Mouse (Mus musculus): ENCODE measurements around the gene Ttc19. TPM values are rescaled to one million over a fixed set of nuclear protein-coding genes. Genes with fewer than 3 reads are reported as not detected.

The Ttc19 gene
- polyA plus RNA-seq, 1 experiment from 2014 or later: 17.0 TPM

- no peak overlapping the region for H3K9ac ChIP-seq
- H3K27me3 ChIP-seq (ENCODE audit: insufficient read depth, low read length): no peaks in the 10 kb centered on the region
- peaks cover 88% of the 10 kb centered on the region for H3K36me3 ChIP-seq (ENCODE audit: insufficient read depth)
- TF ChIP-seq CTCF (IDR thresholded peaks at IDR 0.05; ENCODE audit: low read depth): no peak
- no peak overlapping the region for H3K4me2 ChIP-seq
- WGBS: 57% methylated on average over 3 of the region's 3 CpGs
- ATAC-seq (ENCODE audit: insufficient read depth) (no peak), DNase-seq (peak; percentile 21)
- H3K4me3 ChIP-seq (ENCODE audit: low read depth, low read length): no peak overlapping the region
- H3K4me1 ChIP-seq (ENCODE audit: insufficient read depth): no peaks in the 10 kb centered on the region
- no peak overlapping the region for H3K27ac ChIP-seq (ENCODE audit: low read depth)
- H3K9me3 ChIP-seq (ENCODE audit: low read depth, low read length): no peaks in the 10 kb centered on the region
Observed at GRCm38 (mm10) chr11:62320097-62320496, 38.8 kb downstream of the Ttc19 start.

GRCm38 (mm10) chr11:62323659-62324058 is 42.4 kb downstream of the Ttc19 start:
- H3K9ac ChIP-seq: no peak overlapping the region
- peaks cover 87% of the 10 kb centered on the region for H3K36me3 ChIP-seq (ENCODE audit: insufficient read depth)
- no peak overlapping the region for H3K27ac ChIP-seq (ENCODE audit: low read depth)
- H3K9me3 ChIP-seq (ENCODE audit: low read depth, low read length): no peaks in the 10 kb centered on the region
- DNase-seq: no peak
- 51% methylated on average over 3 of the region's 3 CpGs for WGBS
- H3K27me3 ChIP-seq (ENCODE audit: insufficient read depth, low read length): no peaks in the 10 kb centered on the region
- H3K4me3 ChIP-seq (ENCODE audit: low read depth, low read length): no peak overlapping the region
- no peaks in the 10 kb centered on the region for H3K4me1 ChIP-seq (ENCODE audit: insufficient read depth)
- ATAC-seq (ENCODE audit: insufficient read depth): no peak
- no peak overlapping the region for H3K4me2 ChIP-seq
- no peak for TF ChIP-seq CTCF (IDR thresholded peaks at IDR 0.05; ENCODE audit: low read depth)

GRCm38 (mm10) chr11:62331141-62331540 is 49.9 kb downstream of the Ttc19 start:
- no peaks in the 10 kb centered on the region for H3K4me1 ChIP-seq (ENCODE audit: insufficient read depth)
- H3K9me3 ChIP-seq (ENCODE audit: low read depth, low read length): no peaks in the 10 kb centered on the region
- 88% methylated on average over 5 of the region's 5 CpGs for WGBS
- H3K27me3 ChIP-seq (ENCODE audit: insufficient read depth, low read length): no peaks in the 10 kb centered on the region
- peaks cover 91% of the 10 kb centered on the region for H3K36me3 ChIP-seq (ENCODE audit: insufficient read depth)
- H3K9ac ChIP-seq: no peak overlapping the region
- TF ChIP-seq CTCF (IDR thresholded peaks at IDR 0.05; ENCODE audit: low read depth): no peak
- no peak for DNase-seq
- ATAC-seq (ENCODE audit: insufficient read depth): no peak
- H3K27ac ChIP-seq (ENCODE audit: low read depth): no peak overlapping the region
- no peak overlapping the region for H3K4me2 ChIP-seq
- H3K4me3 ChIP-seq (ENCODE audit: low read depth, low read length): no peak overlapping the region

GRCm38 (mm10) chr11:62332228-62332627 is 51.0 kb downstream of the Ttc19 start:
- H3K4me3 ChIP-seq (ENCODE audit: low read depth, low read length): no peak overlapping the region
- 93% methylated on average over 4 of the region's 4 CpGs for WGBS
- H3K9me3 ChIP-seq (ENCODE audit: low read depth, low read length): no peaks in the 10 kb centered on the region
- no peaks in the 10 kb centered on the region for H3K4me1 ChIP-seq (ENCODE audit: insufficient read depth)
- no peaks in the 10 kb centered on the region for H3K27me3 ChIP-seq (ENCODE audit: insufficient read depth, low read length)
- no peak overlapping the region for H3K27ac ChIP-seq (ENCODE audit: low read depth)
- H3K9ac ChIP-seq: no peak overlapping the region
- DNase-seq (no peak), ATAC-seq (ENCODE audit: insufficient read depth) (no peak)
- H3K4me2 ChIP-seq: no peak overlapping the region
- no peak for TF ChIP-seq CTCF (IDR thresholded peaks at IDR 0.05; ENCODE audit: low read depth)
- H3K36me3 ChIP-seq (ENCODE audit: insufficient read depth): peaks cover 91% of the 10 kb centered on the region

DNA sequence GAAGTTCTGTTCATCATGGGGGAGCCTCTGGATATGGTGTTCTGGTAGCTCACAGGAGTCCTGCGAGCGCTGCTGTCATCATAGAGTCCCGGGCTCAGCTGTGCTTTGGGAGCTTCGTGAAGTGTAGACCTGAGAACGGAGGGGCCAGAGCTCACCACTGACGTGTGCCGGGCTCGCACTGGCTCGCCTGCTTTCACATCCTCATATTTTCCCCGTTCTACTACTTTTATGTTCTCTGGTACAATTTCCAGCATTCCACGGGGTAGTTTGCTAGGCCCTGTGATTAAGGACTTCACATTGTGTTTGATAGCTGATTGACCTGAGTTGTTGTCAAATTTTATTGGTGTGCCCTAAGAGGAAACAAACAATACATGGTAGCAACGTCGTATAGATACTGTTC is 61.7 kb downstream of the Ttc19 start:
- Histone ChIP-seq H3K4me3 (ENCODE audit: low read depth, low read length) (no peak overlapping the region), H3K4me2 (no peak overlapping the region), H3K27ac (ENCODE audit: low read depth) (no peak overlapping the region), H3K9ac (no peak overlapping the region), H3K36me3 (ENCODE audit: insufficient read depth) (peaks cover 66% of the 10 kb centered on the region), H3K4me1 (ENCODE audit: insufficient read depth) (no peaks in the 10 kb centered on the region), H3K27me3 (ENCODE audit: insufficient read depth, low read length) (no peaks in the 10 kb centered on the region), H3K9me3 (ENCODE audit: low read depth, low read length) (no peaks in the 10 kb centered on the region)
- ATAC-seq (ENCODE audit: insufficient read depth) (no peak), DNase-seq (no peak)
- WGBS: 90% methylated on average over 13 of the region's 13 CpGs
- TF ChIP-seq CTCF (IDR thresholded peaks at IDR 0.05; ENCODE audit: low read depth): no peak

DNA sequence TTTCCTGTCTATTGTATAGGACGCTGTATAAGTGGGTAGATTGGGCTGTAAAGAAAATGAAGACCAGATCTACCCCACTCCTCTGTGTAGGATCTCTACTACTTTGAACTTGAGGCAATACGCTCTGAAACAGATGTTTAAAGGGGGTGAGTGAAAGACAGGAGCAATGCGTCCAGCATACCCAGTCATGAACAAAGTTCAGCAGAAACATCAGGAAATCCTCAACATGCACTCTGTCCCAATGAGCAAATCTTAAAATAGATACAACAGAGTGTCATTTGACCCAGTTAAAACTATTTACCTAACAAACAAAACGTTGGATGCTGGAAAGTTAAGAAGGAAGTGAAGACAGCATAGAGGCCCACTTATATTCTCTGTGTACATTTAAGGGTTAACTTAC is 70.7 kb downstream of the Ttc19 start:
- DNase-seq: no peak
- Histone ChIP-seq H3K4me1 (ENCODE audit: insufficient read depth) (no peaks in the 10 kb centered on the region), H3K27me3 (ENCODE audit: insufficient read depth, low read length) (no peaks in the 10 kb centered on the region), H3K36me3 (ENCODE audit: insufficient read depth) (peaks cover 83% of the 10 kb centered on the region), H3K9ac (no peak overlapping the region), H3K4me2 (no peak overlapping the region), H3K4me3 (ENCODE audit: low read depth, low read length) (no peak overlapping the region), H3K27ac (ENCODE audit: low read depth) (no peak overlapping the region), H3K9me3 (ENCODE audit: low read depth, low read length) (no peaks in the 10 kb centered on the region)
- WGBS: 72% methylated on average over 4 of the region's 4 CpGs
- ATAC-seq (ENCODE audit: insufficient read depth): no peak
- TF ChIP-seq CTCF (IDR thresholded peaks at IDR 0.05; ENCODE audit: low read depth): no peak

GRCm38 (mm10) chr11:62355216-62355615 is 73.9 kb downstream of the Ttc19 start:
- no peak overlapping the region for H3K4me2 ChIP-seq
- H3K4me3 ChIP-seq (ENCODE audit: low read depth, low read length): no peak overlapping the region
- H3K27me3 ChIP-seq (ENCODE audit: insufficient read depth, low read length): no peaks in the 10 kb centered on the region
- WGBS: 96% methylated on average over 2 of the region's 2 CpGs
- TF ChIP-seq CTCF (IDR thresholded peaks at IDR 0.05; ENCODE audit: low read depth): no peak
- H3K9me3 ChIP-seq (ENCODE audit: low read depth, low read length): no peaks in the 10 kb centered on the region
- H3K27ac ChIP-seq (ENCODE audit: low read depth): no peak overlapping the region
- no peaks in the 10 kb centered on the region for H3K4me1 ChIP-seq (ENCODE audit: insufficient read depth)
- no peak overlapping the region for H3K9ac ChIP-seq
- H3K36me3 ChIP-seq (ENCODE audit: insufficient read depth): peaks cover 83% of the 10 kb centered on the region
- DNase-seq (no peak), ATAC-seq (ENCODE audit: insufficient read depth) (no peak)

DNA sequence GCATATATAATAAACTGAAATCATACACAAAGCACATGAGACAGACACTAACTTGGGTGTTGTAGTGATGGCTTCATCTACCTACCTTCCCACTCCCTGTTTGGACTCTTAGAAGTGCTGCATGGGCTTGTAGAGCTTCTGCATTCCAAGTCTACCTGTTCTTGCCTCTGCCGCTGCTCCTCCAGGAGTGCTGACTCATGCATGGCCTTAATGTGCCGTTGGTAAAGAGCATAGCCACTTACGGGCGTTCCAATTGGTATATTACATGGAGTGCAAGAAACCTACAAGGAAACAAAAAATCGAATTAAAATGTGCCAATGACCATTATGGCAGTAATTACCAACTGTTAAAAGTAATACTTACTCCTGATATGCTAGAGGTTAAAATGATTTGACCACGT is 85.6 kb downstream of the Ttc19 start:
- no peaks in the 10 kb centered on the region for H3K9me3 ChIP-seq (ENCODE audit: low read depth, low read length)
- no peak for ATAC-seq (ENCODE audit: insufficient read depth)
- H3K4me3 ChIP-seq (ENCODE audit: low read depth, low read length): no peak overlapping the region
- TF ChIP-seq CTCF (IDR thresholded peaks at IDR 0.05; ENCODE audit: low read depth): no peak
- WGBS: 90% methylated on average over 6 of the region's 6 CpGs
- no peak for DNase-seq
- H3K9ac ChIP-seq: no peak overlapping the region
- no peaks in the 10 kb centered on the region for H3K27me3 ChIP-seq (ENCODE audit: insufficient read depth, low read length)
- peaks cover 65% of the 10 kb centered on the region for H3K36me3 ChIP-seq (ENCODE audit: insufficient read depth)
- H3K4me2 ChIP-seq: no peak overlapping the region
- no peak overlapping the region for H3K27ac ChIP-seq (ENCODE audit: low read depth)
- no peaks in the 10 kb centered on the region for H3K4me1 ChIP-seq (ENCODE audit: insufficient read depth)

All from lung, embryonic 14.5 days (tissue).